Mouse (Mus musculus) heart, adult 2 months (tissue): ENCODE results near the gene Sash1. TPM values are rescaled to one million over a fixed set of nuclear protein-coding genes. Genes with fewer than 3 reads are reported as not detected.

Source experiments
- DNase-seq, 2 experiments: peaks; one replicate each; pipeline ENCODE4 v3.0.0; 2021
- H3K27ac ChIP-seq: fragments of 200-600 bp; 2 replicates; pipeline ENCODE4 v1.8.1; 2022
- H3K27me3 ChIP-seq: fragments of 200-500 bp; 2 replicates; pipeline ENCODE4 v1.6.1; 2012; ENCODE audit warnings: mild to moderate bottlenecking, low read length, inconsistent platforms, mixed read lengths; ENCODE audit not compliant: control insufficient read depth, insufficient read depth
- H3K36me3 ChIP-seq: fragments of 200-500 bp; 2 replicates; pipeline ENCODE4 v1.6.1; 2012; ENCODE audit warnings: low read length, inconsistent platforms; ENCODE audit not compliant: control insufficient read depth, insufficient read depth
- H3K4me1 ChIP-seq: fragments of 200-500 bp; 2 replicates; pipeline ENCODE4 v1.6.1; 2011; ENCODE audit warnings: low read length; ENCODE audit not compliant: control insufficient read depth, insufficient read depth
- H3K4me3 ChIP-seq: fragments of 200-600 bp; 2 replicates; pipeline ENCODE4 v1.8.1; 2022
- H3K79me2 ChIP-seq: fragments of 200-500 bp; replicated peaks from 2 replicates; pipeline ENCODE4 v1.6.1; 2012; ENCODE audit warnings: mild to moderate bottlenecking, inconsistent platforms, low read length, moderate library complexity, mixed read lengths; ENCODE audit not compliant: control insufficient read depth, insufficient read depth
- H3K9ac ChIP-seq: fragments of 200-500 bp; 2 replicates; pipeline ENCODE4 v1.6.1; 2012; ENCODE audit warnings: low read depth, mild to moderate bottlenecking, control low read depth, inconsistent platforms, low read length, mixed read lengths
- CTCF ChIP-seq: fragments of 200-600 bp; IDR thresholded peaks from 2 replicates; pipeline ENCODE4 v1.8.1; 2022; ENCODE audit warnings: antibody characterized with exemption, mild to moderate bottlenecking, moderate library complexity
- EP300 ChIP-seq: fragments of 200-500 bp; IDR thresholded peaks from 2 replicates; pipeline ENCODE4 v1.6.1; 2011; ENCODE audit warnings: low read depth, low read length, control low read depth; ENCODE audit not compliant: insufficient read depth
- POLR2A ChIP-seq: fragments of 200-500 bp; IDR thresholded peaks from 2 replicates; pipeline ENCODE4 v1.6.1; 2011; ENCODE audit warnings: mild to moderate bottlenecking, low read depth, low read length, control low read depth; ENCODE audit not compliant: insufficient read depth
- WGBS: fragments of 180-500 bp; shearing (Covaris S2); methylation state at CpG from one replicate; pipeline ENCODE4 v1.1.7; 2018; 5-methylcytosine and 5-hydroxymethylcytosine counted together
- intact Hi-C: fragments of 180-260 bp; cut with DNase I; formaldehyde crosslinking; loops from one replicate; pipeline ENCODE4 v1.15.1; 2025
- long read RNA-seq: library from polyadenylated mRNA; stranded (forward); transcript quantifications from one replicate; pipeline ENCODE4 v2.0.0, GENCODE M21; 2021
- polyA plus RNA-seq: library from polyadenylated mRNA; depleted of rRNA; stranded (reverse); fragments of >200 nt; gene quantifications from 2 replicates; pipeline ENCODE4 v1.2.3, GENCODE M21; 2012; rRNA removed
- total RNA-seq, 2 experiments: library from RNA; stranded (reverse); gene quantifications; 2 replicates each; pipeline ENCODE4 v1.2.3; 2021

Sash1 gene
- total RNA-seq (10 to 100 TPM; 22.1 to 32.8 TPM), polyA plus RNA-seq (10.0 and 15.9 TPM in 2 replicates)
- long read RNA-seq: 0 reads

- peak; percentile 91 to 93 for DNase-seq
- H3K9ac ChIP-seq: peak within 1 kb of the TSS; percentile 88
- under 1% methylated on average over 80 of the region's 80 CpGs for WGBS
- intact Hi-C loops: loop anchor here (2.0 to 10.0 kb wide), 4 partner anchors 21 to 86 kb away; no protein-coding TSS in a partner anchor
- no peaks in the 10 kb centered on the region for H3K27me3 ChIP-seq
- H3K4me1 ChIP-seq: peaks cover 6% of the 10 kb centered on the region
- H3K36me3 ChIP-seq: peaks cover 4% of the 10 kb centered on the region
- peak within 1 kb of the TSS; percentile 99 for H3K27ac ChIP-seq
- TF ChIP-seq CTCF (peak; percentile 17; the same call in 1 of the 2 replicates), EP300 (no peak; the same call in 1 of the 2 replicates), POLR2A (peak; percentile 72)
- H3K4me3 ChIP-seq: peak within 1 kb of the TSS; percentile 80
- peaks cover under 1% of the 10 kb centered on the region for H3K79me2 ChIP-seq
Observed at GRCm38 (mm10) chr10:8885630-8886527, at the start of gene Sash1. Sash1 (minus strand) TSS chr10:8886070.

- Histone ChIP-seq H3K79me2 (no peaks in the 10 kb centered on the region), H3K4me1 (peaks cover 4% of the 10 kb centered on the region), H3K4me3 (no peak overlapping the region), H3K36me3 (no peaks in the 10 kb centered on the region), H3K27me3 (no peaks in the 10 kb centered on the region), H3K9ac (no peak overlapping the region), H3K27ac (peak overlapping the region; percentile 57)
- intact Hi-C loops: no loop called here
- TF ChIP-seq EP300 (no peak), POLR2A (no peak; the same call in 1 of the 2 replicates), CTCF (0 out of 2 replicates have a peak, but pooled peaks have one; percentile 20)
- 43% methylated on average over 4 of the region's 4 CpGs for WGBS
- DNase-seq: peak; percentile 36 to 66
Observed at GRCm38 (mm10) chr10:8935601-8936000, 49.7 kb upstream of the Sash1 start.

- Histone ChIP-seq H3K27ac (no peak overlapping the region), H3K27me3 (no peaks in the 10 kb centered on the region), H3K4me3 (no peak overlapping the region), H3K79me2 (no peaks in the 10 kb centered on the region), H3K36me3 (no peaks in the 10 kb centered on the region), H3K4me1 (peaks cover 4% of the 10 kb centered on the region), H3K9ac (no peak overlapping the region)
- intact Hi-C loops: no loop called here
- no peak for DNase-seq
- TF ChIP-seq POLR2A (no peak), CTCF (no peak), EP300 (no peak)
- 74% methylated on average over 10 of the region's 10 CpGs for WGBS
Observed at GRCm38 (mm10) chr10:8933451-8934372, 47.8 kb upstream of the Sash1 start.

- 88% methylated on average over 8 of the region's 8 CpGs for WGBS
- intact Hi-C loops: no loop called here
Observed at GRCm38 (mm10) chr10:8931548-8932240, 45.8 kb upstream of the Sash1 start.

GRCm38 (mm10) chr10:8930672-8931071 lies 44.8 kb upstream of the Sash1 start:
- DNase-seq: no peak
- intact Hi-C loops: no loop called here

More at GRCm38 (mm10) chr10:8931548-8932240, 45.8 kb upstream of the Sash1 start:
- Histone ChIP-seq H3K4me1 (peaks cover 4% of the 10 kb centered on the region), H3K79me2 (no peaks in the 10 kb centered on the region), H3K27me3 (no peaks in the 10 kb centered on the region), H3K9ac (no peak overlapping the region), H3K27ac (no peak overlapping the region), H3K4me3 (no peak overlapping the region), H3K36me3 (no peaks in the 10 kb centered on the region)
- no peak for TF ChIP-seq EP300
- TF ChIP-seq POLR2A: no peak
- no peak for DNase-seq

More at GRCm38 (mm10) chr10:8930672-8931071, 44.8 kb upstream of the Sash1 start:
- no peak overlapping the region for H3K4me3 ChIP-seq
- no peak overlapping the region for H3K27ac ChIP-seq
- no peaks in the 10 kb centered on the region for H3K79me2 ChIP-seq
- TF ChIP-seq POLR2A (no peak), CTCF (no peak), EP300 (no peak)
- H3K4me1 ChIP-seq: 0 out of 2 replicates have a peak, but pooled peaks cover under 1% of the 10 kb centered on the region
- H3K27me3 ChIP-seq: no peaks in the 10 kb centered on the region
- H3K9ac ChIP-seq: no peak overlapping the region
- H3K36me3 ChIP-seq: no peaks in the 10 kb centered on the region
